Mouse (Mus musculus) adrenal gland, postnatal 36 days (tissue): ENCODE data around the gene Maco1. TPM values are rescaled to one million over a fixed set of nuclear protein-coding genes. Genes with fewer than 3 reads are reported as not detected.
"Not testable (repeated sequence)": the region's sequence is repeated elsewhere in the genome, so short reads cannot be mapped to it uniquely, and the experiment has no call there.

Experiments
- DNase-seq, 2 experiments: peaks; one replicate each; pipeline ENCODE4 v3.0.0; 2021; ENCODE audit warnings: mixed read lengths in 1 of 2
- total RNA-seq, 2 experiments: library from RNA; stranded (reverse); gene quantifications; 2 replicates each; pipeline ENCODE4 v1.2.3; 2021

Gene Maco1
- total RNA-seq, 2 experiments from 2014 or later: 37.3 to 39.0 TPM

DNA sequence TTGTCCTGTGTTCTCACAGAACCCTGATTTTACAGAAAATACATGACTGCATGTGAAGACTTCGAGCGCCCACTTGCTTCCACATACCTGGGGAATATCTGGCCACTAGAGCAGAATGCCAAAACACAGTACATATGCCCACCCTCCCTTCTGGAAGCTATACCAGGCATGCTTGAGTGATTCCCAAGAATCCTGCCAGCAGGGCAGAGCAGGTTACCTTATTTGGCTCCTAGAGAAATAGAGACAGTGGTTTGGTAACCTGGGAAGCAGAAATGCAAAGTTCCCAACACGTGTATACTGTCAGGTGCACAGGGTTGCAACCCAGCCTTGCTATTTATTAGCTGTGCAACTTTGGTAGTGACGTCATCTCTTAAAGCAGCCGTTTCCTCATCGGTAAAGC, 8.7 kb upstream of the Maco1 start:
- no peak for DNase-seq

DNA sequence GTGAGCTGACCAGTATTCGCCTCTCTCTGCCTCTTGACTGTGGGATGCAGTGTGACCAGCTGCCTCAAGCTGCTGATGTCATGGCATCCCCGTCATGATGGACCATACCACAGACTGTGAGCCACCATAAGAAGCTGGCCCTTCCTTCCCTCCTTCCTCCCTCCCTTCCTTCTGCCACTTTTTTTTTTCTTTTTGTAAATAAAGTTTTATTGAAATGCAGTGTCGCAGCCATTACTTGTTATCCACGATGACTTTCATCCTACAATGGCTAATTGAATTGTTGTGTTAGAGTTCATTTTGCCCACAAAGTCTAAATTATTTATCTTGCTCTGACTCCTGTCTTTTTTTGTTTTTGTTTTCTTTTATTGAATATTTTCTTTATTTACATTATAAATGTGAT, 5.3 kb upstream of the Maco1 start:
- no peak for DNase-seq

DNA sequence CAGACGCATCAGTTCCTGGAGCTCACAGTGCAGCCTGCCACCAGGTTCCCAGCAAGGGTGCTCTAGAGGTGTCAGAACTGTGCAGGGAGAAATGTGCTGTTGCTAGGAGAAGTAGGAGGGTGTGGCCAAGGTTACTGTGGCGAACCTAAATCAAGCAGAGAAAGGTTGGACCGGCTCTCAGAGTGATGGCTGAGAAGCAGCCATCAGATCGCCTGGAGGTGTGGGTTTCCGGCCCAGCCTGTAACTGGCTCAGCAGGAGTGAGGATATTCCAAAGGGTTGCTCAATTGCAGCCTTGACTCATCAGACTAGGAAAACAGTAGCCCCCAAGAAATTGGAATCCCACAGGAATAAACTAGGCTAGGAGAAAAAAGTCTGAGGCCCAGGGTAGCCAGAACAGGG, 3.4 kb upstream of the Maco1 start:
- no peak for DNase-seq

DNA sequence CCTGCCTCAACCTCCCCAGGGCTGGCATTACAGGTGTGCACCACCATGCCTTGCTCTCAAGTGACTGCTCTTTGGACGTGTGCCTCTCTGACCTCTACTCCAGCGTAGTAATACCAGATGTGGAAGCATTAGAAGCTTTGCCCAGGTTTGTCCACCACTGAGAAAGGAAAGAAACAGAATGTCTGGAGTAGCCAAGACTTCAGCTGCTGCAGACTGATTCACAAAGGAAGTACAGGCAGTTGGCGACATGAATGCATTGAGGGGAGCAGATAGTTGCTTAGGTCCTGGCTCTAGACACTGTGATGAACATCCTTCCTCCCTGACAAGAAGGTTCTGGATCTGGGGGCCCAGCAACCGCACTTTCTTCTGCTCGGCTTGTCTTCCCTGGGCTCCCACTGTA, 2.9 kb upstream of the Maco1 start:
- no peak for DNase-seq

DNA sequence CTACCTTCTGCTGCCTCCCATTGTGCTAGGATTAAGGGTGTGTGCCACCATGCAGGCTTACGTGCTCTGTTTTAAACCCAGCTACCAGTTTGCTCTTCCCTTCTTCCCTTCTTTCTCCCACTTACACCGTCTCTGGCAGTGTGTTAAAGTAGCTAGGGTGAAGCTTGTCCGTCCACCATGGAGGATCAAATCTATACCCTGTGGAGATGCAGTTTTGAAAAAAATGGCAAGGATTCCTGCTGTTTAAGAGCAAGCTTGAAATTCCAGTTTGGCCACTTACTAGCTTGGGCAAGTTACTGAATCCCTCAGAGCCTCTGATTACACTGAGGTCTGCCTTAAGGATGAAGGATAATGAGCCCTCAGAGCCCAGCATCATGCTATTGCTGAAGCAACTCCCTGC, 2.2 kb upstream of the Maco1 start:
- no peak for DNase-seq

DNA sequence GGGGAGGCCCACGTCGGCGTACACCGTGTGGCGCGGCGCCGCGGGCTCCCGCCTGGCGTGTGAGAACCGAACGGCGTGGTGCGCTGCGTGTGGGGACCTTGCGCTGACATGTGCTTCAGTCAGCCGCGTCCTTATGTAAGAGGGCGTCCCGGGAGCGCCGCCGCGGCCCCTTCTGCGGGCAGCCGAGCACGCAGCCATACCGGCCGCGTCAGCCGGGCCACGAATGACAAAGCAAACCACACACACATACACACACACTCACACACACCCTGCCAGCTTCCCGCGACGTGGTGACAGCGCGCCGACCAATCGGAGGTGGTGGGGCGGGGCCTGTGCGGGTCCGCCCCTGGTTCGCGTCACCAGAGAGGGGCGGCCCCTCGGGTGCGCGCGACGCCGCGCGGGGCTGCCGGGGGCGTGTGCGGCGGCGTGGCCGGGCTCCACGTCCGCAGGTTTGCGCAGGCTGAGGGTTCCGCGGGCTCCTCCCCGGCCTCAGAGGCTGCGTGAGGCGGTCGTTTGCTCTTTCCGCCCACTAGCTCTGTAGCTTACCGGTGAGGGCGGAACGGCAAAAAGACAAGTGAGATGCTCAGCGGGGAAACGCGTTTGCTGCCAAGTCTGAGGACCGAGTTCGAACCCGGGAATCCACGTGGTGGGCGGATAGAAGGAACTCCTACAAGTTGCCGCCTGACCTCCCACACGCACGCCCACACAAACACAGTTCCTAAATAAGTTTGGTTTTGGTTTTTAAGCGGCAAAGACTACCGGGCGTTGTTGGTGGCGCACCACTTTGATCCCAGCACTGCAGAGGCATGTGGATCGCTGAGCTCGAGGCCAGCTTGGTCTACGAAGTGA, 716 bp upstream of the Maco1 start:
- peak; percentile 95 to 96 for DNase-seq

DNA sequence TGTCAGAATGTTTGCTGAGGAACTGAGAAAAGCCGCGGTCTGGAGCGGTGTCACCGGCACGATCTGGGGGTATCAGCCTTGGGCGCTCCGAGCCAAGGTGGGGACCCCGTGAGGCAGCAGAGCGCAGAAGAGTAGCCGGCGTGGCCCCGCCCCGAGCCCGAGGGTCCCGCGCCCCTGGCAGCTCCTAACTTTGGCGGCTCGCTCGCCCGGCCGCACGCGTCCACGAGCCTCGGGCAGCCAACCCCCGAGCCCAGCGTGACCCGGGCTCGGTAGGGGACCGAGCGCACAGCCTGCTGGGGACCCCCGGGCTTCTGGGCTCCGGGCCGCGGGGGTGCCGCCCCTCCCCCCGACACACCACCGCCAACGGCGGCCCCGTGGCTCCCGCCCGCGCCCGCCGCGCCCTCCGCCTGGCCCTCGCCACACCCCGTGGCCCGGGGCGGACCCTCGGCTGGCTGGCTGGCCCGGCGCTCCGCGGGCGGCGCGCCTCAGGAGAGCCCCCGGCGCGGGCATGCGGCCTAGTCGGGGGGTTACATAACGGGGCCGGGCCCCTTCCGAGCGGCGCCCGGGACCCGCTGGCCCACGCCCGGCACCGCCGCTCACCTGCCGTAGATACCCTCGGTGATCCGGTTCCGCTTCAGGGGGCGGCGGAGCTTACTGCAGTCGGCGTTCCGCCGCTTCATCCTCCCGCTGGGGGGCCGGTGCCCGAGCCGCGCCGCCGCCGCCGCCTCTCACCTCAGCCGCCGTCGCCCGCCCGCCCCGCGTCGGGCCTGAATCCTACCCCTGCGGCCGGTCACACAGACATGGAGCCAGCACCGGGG, 498 bp downstream of the Maco1 start:
- peak; percentile 58 to 69 for DNase-seq

DNA sequence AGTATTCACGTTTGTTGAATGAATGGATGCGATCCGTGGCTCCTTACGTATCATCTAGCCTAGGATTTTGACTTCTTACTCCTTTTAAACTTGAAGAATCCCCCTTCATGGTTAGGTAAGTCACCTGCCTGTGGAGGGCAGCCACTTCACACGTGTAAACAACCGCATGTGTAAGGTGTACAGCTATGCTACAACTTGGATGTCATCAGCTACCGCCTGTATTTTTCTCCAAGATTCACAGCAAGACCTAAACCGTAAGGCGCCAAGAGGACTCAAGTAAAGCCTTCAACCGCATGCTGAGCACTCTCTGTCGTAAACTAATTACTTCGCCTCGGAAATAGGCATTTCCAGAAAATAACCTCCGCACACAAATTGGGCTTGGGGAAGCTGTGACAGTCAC, 1.3 kb downstream of the Maco1 start:
- DNase-seq: no peak

DNA sequence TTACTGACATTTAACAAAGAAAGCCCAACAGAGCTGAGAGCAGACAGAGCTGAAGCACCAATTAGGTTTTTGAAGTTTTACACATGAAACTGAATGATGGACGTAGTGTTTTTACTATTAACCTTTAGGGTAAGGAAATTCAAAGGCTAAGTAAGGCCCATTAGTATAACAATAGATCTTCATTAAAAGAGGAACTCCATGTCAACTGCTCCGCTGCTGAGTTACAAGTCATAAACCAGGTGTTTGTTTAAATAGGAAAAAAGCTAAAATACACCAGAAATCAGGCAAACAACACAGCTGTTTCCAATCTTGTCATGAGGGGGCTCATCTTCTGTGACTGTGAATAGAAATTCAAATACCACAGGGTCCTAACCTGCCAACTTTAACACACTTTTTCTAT, 1.9 kb downstream of the Maco1 start:
- no peak for DNase-seq

DNA sequence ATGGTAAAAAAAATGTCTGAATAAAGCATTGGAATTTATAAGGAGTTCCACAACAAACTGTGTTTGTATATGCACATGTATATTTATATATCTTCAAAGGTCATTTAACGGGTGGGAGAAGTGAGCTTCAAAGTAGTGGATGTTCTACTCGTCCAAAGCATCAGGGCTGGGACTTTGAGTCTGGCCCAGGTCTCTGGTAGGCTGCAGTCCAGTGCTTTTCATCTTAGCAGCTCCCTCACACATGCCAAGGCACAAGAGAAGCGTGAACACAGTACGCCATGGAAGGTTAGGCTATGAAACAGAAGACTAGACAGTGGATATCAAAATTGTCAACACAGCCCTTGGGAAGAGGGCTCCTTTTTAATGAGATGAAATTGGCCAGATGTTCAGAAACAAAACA, 2.6 kb downstream of the Maco1 start:
- DNase-seq: no peak

DNA sequence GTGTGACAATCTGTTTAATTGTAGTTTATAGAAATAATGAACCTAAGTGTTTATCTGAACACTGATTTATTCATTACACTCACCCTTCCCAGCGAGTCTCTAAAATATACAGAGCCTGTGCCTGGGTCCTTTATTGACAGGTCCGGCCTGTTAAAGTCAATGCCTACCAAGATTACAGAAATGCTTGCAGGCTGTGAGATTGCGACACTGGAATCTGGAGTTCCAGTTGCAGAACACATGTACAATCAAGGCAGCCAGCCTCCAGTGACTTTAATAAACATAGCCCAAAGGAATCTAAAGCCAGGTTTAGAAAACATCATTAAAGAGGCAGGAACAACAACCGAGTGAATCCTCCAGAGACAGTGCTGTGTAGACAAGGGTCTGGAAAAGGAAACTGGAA, 5.6 kb downstream of the Maco1 start:
- peak; percentile 12 to 13 for DNase-seq

DNA sequence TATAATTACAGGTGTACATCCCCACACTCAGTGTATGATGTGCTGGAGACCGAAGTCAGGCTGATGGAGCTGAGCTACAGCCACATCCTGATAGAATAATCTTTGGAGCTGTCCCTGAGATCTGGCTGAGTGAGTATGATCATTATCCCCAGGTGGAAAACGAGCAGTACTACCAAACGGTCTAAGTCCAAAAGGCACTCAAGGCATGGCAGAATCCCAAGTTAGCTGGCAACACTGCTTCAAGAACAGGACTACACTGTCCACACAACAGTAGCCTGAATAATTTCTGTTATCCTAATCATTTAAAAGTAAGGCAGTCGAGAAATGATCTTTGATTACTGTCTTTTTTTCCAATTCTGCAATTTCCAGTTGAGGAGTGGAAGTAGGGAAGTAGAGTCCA, 9.6 kb downstream of the Maco1 start:
- DNase-seq: peak in 1 of 2 experiments; percentile 13

DNA sequence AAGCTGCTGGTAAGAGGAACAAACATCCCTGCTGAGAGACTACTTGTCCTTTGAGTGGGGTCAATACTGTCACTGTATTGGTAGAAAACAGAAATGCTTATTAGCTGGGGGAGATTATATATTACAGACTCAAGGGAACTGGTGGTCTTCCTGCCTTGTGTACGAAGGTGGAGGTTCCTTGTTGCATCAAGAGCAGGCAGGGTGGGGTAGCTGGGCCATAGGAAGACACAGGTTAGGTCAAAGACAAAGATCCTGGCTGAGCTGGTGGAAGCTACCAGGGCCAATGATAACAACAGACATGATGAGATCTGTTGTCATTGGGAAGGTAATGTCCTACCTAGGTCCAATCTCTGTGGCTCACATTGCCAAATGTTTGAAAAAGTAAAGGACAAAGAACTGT, 12.9 kb downstream of the Maco1 start:
- no peak for DNase-seq

DNA sequence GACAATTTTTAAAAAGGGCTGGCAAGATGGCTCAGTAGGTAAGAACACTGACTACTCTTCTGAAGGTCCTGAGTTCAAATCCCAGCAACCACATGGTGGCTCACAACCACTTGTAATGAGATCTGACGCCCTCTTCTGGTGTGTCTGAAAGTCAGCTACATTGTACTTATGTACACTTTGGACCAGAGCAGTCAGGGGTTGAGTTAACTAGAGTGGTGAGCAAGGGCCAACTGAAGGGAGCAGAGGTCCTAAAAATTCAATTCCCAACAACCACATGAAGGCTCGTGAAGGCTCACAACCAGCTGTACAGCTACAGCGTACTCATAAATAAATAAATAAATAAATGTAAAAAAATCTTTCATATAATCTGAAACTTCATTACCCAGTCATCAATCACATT, 14.4 kb downstream of the Maco1 start:
- DNase-seq: not testable (repeated sequence)

DNA sequence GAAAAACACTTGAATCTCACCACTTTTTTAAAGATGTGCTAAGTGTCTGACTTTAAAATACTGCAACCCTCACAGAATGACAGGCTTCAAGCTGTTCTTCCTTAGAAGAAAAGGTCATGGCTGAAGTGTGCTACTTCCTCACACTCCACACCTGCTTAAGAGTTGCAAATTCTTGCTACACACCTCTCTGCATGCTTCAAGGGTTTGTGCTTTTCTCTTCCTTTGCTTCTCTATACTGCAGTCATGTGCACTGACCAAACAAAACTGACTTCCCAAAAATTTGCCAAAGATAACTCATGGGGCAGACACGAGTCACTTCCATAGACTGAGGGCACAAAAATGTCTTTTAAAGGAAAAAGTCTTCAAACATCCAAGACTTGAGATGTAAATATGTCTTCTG, 14.9 kb downstream of the Maco1 start:
- no peak for DNase-seq

DNA sequence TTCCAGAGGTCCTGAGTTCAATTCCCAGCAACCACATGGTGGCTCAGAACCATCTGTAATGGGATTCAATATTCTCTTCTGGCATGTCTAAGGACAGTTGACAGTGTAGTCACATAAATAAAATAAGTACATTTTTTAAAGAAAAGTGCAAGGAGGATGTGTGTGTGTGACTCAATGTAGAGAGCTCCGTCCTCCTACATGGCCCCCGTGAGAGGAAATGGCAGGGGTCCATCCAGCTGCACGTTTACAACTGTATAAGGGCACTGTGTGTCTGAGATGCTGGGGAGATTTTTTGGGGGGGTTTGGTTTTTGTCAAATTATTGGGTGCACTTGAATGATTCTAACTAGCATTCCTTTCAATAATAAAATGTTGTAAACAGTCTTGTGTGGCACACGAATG, 17.7 kb downstream of the Maco1 start:
- DNase-seq: no peak

DNA sequence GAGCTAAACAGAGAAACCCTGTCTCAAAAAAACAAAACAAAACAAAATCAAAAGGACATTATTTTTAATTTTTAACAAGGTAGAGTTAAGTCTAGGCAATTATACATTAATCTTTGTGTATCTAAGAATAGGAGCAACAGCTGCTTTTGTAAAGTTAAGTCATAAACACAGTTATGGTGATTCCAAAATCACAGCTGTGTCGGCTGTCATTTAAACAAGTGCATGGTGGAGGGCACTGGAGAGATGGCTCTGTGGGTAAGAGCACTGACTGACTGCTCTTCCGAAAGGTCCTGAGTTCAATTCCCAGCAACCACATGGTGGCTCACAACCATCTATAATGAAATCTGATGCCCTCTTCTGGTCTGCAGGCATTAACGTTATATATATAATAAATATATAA, 21.2 kb downstream of the Maco1 start:
- no peak for DNase-seq

DNA sequence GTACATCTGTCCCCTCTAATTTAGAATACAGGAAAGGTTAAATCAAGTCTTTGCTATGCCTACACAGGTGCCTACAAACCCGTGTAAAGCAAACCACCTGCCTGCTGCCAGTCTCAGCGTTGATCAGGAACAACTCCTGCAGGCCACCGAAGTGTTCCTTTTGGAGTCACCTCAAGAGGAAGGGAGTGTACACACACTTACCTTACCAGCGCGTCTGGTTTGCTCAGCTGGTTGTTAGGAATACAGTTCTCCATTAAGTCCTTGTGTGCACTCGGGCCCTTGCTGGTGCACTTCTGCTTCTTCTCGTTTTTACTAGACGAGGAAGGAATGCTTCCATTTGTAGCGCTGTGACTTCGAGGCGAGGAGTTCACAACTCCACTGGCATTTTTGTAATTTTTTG, 25.3 kb downstream of the Maco1 start:
- DNase-seq: no peak

DNA sequence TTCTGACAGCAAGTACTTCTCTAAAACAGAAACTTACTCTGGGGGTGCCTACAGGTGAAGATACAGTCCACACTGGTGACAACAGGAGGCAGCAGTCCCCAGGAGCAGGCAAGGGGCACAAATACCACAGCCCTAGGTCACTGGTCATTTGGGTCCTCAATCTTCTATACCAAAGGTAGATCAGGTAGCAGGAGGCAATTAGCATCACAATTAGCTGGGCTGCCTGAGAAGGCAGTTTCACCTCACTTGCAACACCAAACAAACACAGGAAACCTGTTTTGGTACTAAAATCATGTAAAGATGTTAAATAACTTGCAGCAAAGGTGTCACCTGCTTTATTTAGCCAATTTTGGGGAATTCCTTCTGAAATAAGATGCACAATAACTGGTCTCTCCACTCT, 26.8 kb downstream of the Maco1 start:
- DNase-seq: no peak

DNA sequence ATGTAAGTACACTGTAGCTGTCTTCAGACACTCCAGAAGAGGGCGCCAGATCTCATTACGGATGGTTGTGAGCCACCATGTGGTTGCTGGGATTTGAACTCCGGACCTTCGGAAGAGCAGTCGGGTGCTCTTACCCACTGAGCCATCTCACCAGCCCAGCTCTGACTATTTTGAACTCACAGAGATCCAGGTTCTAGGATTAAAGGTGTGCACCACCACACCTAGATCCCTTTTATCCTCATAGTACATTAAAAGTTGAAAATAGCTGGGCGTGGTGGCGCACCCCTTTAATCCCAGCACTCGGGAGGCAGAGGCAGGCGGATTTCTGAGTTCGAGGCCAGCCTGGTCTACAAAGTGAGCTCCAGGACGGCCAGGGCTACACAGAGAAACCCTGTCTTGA, 27.3 kb downstream of the Maco1 start:
- DNase-seq: not testable (repeated sequence)

DNA sequence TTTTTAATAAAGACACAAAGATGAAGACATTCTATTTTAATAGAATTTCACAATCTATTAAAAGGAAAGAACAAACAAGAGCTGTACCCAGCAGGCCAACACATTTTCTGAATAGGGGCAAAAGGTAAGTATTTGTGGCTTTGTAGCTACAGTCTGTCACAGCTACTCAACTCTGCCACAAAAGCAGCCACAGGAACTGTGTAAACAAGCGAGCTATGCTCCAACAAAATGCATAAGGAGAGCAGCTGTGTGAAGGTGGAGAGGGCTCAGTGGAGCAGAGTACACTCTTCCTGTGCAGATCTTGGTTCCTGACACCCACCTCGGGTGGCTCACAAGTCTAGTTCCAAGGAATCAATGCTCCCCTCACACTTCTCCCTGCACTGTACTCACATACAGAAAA, 29.6 kb downstream of the Maco1 start:
- DNase-seq: no peak

DNA sequence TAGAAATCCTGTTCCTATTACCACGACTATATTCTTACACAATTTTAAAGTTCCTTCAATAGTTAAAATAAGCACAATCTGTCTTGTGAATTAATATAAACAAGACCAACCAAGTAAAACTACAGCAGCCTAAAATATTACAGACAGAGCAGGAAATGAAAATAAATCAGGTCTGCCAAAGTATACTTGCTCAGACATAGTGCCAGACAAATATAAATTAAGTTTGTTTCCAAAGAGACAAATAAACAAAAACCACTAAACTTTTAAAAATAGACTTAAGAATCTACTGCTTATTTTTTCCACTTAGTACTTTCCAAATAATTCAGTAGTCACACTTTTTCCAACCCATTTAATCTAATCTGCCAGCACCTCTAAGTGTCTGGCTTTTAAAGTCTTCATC, 32.1 kb downstream of the Maco1 start:
- no peak for DNase-seq

DNA sequence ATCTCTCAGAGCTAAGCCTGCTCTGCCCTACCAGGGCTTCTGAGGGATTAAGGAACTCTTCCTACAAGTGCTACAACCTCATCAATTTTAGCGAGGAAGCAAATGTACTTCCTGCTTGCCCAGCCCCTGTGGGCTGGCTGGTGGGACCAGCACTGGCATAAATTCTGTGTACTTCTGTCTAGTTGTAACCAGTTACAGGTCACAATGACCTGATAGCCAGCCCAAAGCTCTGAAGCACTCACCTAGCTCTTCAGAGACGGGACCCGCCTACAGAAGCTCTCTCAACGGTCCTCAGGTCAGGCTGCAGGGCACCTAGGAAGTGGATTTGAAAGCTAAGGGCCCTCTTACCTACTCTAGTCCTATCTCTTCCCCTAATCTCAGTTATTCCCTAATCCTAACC, 35.4 kb downstream of the Maco1 start:
- DNase-seq: no peak

DNA sequence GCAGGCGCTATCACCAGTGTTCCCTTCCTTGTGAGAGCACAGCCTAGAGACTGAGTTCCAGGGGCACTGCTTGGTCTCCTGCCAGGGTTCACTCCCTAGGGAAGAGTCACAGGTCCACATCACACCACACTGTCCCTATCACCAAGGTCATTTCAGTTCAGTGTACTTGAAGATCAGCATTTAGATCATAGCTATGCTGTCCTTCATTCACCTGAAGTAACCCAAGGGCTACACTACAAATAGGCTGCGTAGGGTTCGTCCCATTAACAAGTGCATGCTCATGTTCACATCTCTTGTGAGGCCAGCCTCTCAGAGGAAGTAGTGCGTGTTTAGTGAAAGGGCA, 38.9 kb downstream of the Maco1 start:
- DNase-seq: peak; percentile 51 to 76
